Mouse (Mus musculus): Measurements from ENCODE around the gene Opn1sw.

Gene Opn1sw

DNA sequence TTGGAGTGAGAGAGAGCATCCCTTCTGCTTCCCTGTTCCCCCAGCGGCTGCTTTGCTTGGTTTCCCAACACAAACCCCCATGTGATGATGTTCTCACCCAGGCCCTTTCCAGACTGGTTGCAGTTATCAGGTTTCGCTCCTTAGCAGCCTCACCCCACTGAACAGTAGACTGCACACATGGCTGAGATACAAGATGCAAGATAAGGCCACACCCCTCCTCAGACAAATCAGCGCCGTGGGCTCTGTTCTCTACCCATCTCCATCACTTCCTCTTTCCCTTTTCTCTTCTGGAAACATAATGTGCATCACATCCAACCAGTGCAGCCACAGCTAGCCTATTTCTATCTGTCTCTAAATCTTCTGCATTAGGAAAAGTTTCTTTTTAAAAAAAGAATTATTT is 58.8 kb downstream of the Opn1sw start:
- no peak for DNase-seq (ENCODE audit: low spot score)

DNA sequence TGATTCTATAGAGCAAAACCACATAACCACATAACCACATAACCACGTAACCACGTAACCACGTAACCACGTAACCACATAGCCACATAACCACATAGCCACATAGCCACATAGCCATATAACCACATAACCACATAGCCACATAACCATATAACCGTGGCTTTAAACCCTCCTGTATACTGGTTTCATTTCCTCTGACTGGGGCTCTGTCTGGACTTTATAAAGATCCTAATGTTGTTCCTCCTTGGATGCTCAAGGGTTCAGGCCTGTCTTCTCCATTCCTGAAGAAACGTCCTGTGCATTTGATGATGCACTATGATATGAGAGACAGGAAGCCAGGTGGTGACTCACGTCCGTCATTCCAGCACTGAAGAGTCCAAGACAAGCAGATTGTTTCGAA is 61.3 kb downstream of the Opn1sw start:
- no peak for DNase-seq (ENCODE audit: low spot score)
